ENCODE assay signal across 22 mouse cellular contexts in genomic region chr2:17723268-17724019, GRCm38 (mm10). TPM values are rescaled to one million over a fixed set of nuclear protein-coding genes. Genes with fewer than 3 reads are reported as not detected.
DNase-seq lines count a peak whose midpoint lies in the region; ATAC-seq and TF ChIP-seq lines count a peak whose summit lies in the region.
"Had no signal": no experiment of that assay in that cellular context is flagged by ENCODE, and none has a peak within 500 bp of the region (broad histone marks: within the 10 kb centered on the region; RNA-seq: fewer than 3 reads in every experiment).

No protein-coding gene starts in this region.

- no peak overlapping the region for H3K9ac ChIP-seq in heart, embryonic 16.5 days (ENCODE audit: low read length)
- no peak overlapping the region for H3K9ac ChIP-seq in lung, embryonic 15.5 days
- H3K9ac ChIP-seq: limb, embryonic 15.5 days; liver, postnatal 0 days; midbrain, embryonic 12.5 days; neural tube, embryonic 12.5 days had no signal

- peaks cover 7% of the 10 kb centered on the region for H3K4me1 ChIP-seq in heart, embryonic 16.5 days (ENCODE audit: control insufficient read depth, insufficient read depth, low read length)
- peaks cover 35% of the 10 kb centered on the region for H3K4me1 ChIP-seq in lung, embryonic 15.5 days
- no peaks in the 10 kb centered on the region; the same call in 1 of the 2 replicates for H3K4me1 ChIP-seq in thymus, adult 2 months (replicated peaks; ENCODE audit: control insufficient read depth, insufficient read depth, low read length)
- H3K4me1 ChIP-seq: limb, embryonic 15.5 days; neural tube, embryonic 12.5 days had no signal

- ATAC-seq in frontal cortex, adult (ENCODE audit: low TSS enrichment): peak; percentile 76
- ATAC-seq in heart, embryonic 16.5 days (replicated peaks; ENCODE audit: extremely low read depth, insufficient read depth, low FRiP score): no peak
- peak; percentile 73; the same call in 1 of the 2 replicates for ATAC-seq in lung, embryonic 15.5 days (ENCODE audit: borderline replicate concordance, extremely low read depth, low FRiP score, low TSS enrichment)
- ATAC-seq: liver, postnatal 0 days had no signal

- TF ChIP-seq POLR2A in thymus, adult 2 months (IDR thresholded peaks at IDR 0.05; ENCODE audit: control insufficient read depth, extremely low read depth, insufficient read depth, low read length, poor library complexity): no peak

- H3K4me2 ChIP-seq in heart, embryonic 16.5 days (ENCODE audit: low read depth, low read length): peak overlapping the region; percentile 17; the same call in 1 of the 2 replicates
- peak overlapping the region; percentile 31 for H3K4me2 ChIP-seq in lung, embryonic 15.5 days
- H3K4me2 ChIP-seq: limb, embryonic 15.5 days; midbrain, embryonic 12.5 days; neural tube, embryonic 12.5 days had no signal

- H3K9me3 ChIP-seq in heart, embryonic 16.5 days (replicated peaks; ENCODE audit: control insufficient read depth, low read length): no peaks in the 10 kb centered on the region
- no peaks in the 10 kb centered on the region for H3K9me3 ChIP-seq in lung, embryonic 15.5 days
- H3K9me3 ChIP-seq: G1E; limb, embryonic 15.5 days; midbrain, embryonic 12.5 days; neural tube, embryonic 12.5 days had no signal

- DNase-seq in frontal cortex, postnatal 25 days (ENCODE audit: low spot score in 2 of 2): no peak
- no peak for DNase-seq in heart, postnatal 14 days
- DNase-seq in lung, postnatal 14 days: no peak
- DNase-seq in lung, postnatal 36 days: peak; percentile 58
- DNase-seq in thymus, adult 2 months: no peak
- DNase-seq: adrenal gland, postnatal 14 days; cerebellum, postnatal 10 days; embryo, embryonic 11 days; gastrocnemius, postnatal 14 days; kidney, adult 11 months; layer of hippocampus, postnatal 36 days; liver, postnatal 0 days; right cerebral cortex, postnatal 4 days; thymus, postnatal 14 days had no signal

- H3K27ac ChIP-seq in heart, embryonic 16.5 days (ENCODE audit: low read length): no peak overlapping the region
- H3K27ac ChIP-seq in lung, embryonic 15.5 days: peak overlapping the region; percentile 76
- no peak overlapping the region for H3K27ac ChIP-seq in thymus, adult 2 months (ENCODE audit: control insufficient read depth, insufficient read depth, low read length)
- H3K27ac ChIP-seq: kidney, postnatal 0 days; limb, embryonic 15.5 days; midbrain, embryonic 12.5 days; neural tube, embryonic 12.5 days had no signal

- no peak overlapping the region for H3K4me3 ChIP-seq in heart, embryonic 16.5 days (ENCODE audit: low read length)
- H3K4me3 ChIP-seq in lung, embryonic 15.5 days: no peak overlapping the region
- H3K4me3 ChIP-seq in thymus, adult 2 months (ENCODE audit: control insufficient read depth, insufficient read depth, low read length): no peak overlapping the region
- H3K4me3 ChIP-seq: limb, embryonic 15.5 days; midbrain, embryonic 12.5 days; neural tube, embryonic 12.5 days had no signal

- no peaks in the 10 kb centered on the region for H3K36me3 ChIP-seq in heart, embryonic 16.5 days (ENCODE audit: control insufficient read depth, insufficient read depth)
- H3K36me3 ChIP-seq in lung, embryonic 15.5 days: no peaks in the 10 kb centered on the region
- no peaks in the 10 kb centered on the region for H3K36me3 ChIP-seq in thymus, adult 2 months (ENCODE audit: control insufficient read depth, insufficient read depth, low read length)
- H3K36me3 ChIP-seq: G1E; limb, embryonic 15.5 days; midbrain, embryonic 12.5 days; neural tube, embryonic 12.5 days had no signal

- intact Hi-C loops in heart, postnatal 14 days (cut with DNase I): no loop called here

- WGBS in heart, embryonic 16.5 days: 25% methylated on average over 12 of the region's 12 CpGs
- WGBS in lung, embryonic 15.5 days: 22% methylated on average over 12 of the region's 12 CpGs
- WGBS in thymus, adult 2 months: 72% methylated on average over 12 of the region's 12 CpGs

- peaks cover 2% of the 10 kb centered on the region; the same call in 1 of the 2 replicates for H3K27me3 ChIP-seq in heart, embryonic 16.5 days (ENCODE audit: control insufficient read depth, insufficient read depth, low read length)
- no peaks in the 10 kb centered on the region for H3K27me3 ChIP-seq in lung, embryonic 15.5 days
- no peaks in the 10 kb centered on the region; the same call in 1 of the 2 replicates for H3K27me3 ChIP-seq in thymus, adult 2 months (ENCODE audit: control insufficient read depth, insufficient read depth, low read length)
- H3K27me3 ChIP-seq: limb, embryonic 15.5 days; neural tube, embryonic 12.5 days had no signal

- TF ChIP-seq CTCF in thymus, adult 2 months (IDR thresholded peaks at IDR 0.05; ENCODE audit: borderline replicate concordance, control insufficient read depth, extremely low read depth, insufficient read depth, low read length, poor library complexity): no peak

RNA-seq across cellular contexts. Expression of gene Nebl, which starts 7.8 kb away (rescaled TPM):
- 248 and 258 TPM in 2 replicates for polyA plus RNA-seq in heart, embryonic 16.5 days (2015; fragmentation: Nextera tagmentation; extraction: Ambion mirVana)
- total RNA-seq in heart, postnatal 14 days (2021): 100 to 1,000 TPM; 481 to 506 TPM
- 38.1 and 44.9 TPM in 2 replicates for polyA plus RNA-seq in lung, embryonic 15.5 days (2015; fragmentation: Nextera tagmentation; extraction: Ambion mirVana)
- polyA plus RNA-seq in thymus, adult 2 months (2012; rRNA removed): 120 and 132 TPM in 2 replicates
